Mouse (Mus musculus): ENCODE results near the gene Grik2.

GRCm38 (mm10) chr10:49519752-49520151, 268.8 kb downstream of the Grik2 start:
- TF ChIP-seq USF1 (IDR thresholded peaks at IDR 0.05; ENCODE audit: low read depth) (no peak), POLR2A (IDR thresholded peaks at IDR 0.05; ENCODE audit: insufficient read length, low read depth) (no peak), TCF12 (IDR thresholded peaks at IDR 0.05; ENCODE audit: insufficient read depth, poor library complexity, severe bottlenecking) (no peak), MYOG (IDR thresholded peaks at IDR 0.05; ENCODE audit: control insufficient read depth in 1 of 3, insufficient read depth in 1 of 3, insufficient read length in 2 of 3, low read depth in 2 of 3) (no peak)
